Mouse (Mus musculus): Measurements from ENCODE around the gene Etnk2. TPM values are rescaled to one million over a fixed set of nuclear protein-coding genes. Genes with fewer than 3 reads are reported as not detected.
A peak's percentile ranks its signal among the peaks of the same experiment; 100 is the strongest.

Etnk2 gene
- polyA plus RNA-seq (2014; fragmentation: Nextera tagmentation; extraction: Ambion mirVana) = 3.3 and 3.4 TPM in 2 replicates

DNA sequence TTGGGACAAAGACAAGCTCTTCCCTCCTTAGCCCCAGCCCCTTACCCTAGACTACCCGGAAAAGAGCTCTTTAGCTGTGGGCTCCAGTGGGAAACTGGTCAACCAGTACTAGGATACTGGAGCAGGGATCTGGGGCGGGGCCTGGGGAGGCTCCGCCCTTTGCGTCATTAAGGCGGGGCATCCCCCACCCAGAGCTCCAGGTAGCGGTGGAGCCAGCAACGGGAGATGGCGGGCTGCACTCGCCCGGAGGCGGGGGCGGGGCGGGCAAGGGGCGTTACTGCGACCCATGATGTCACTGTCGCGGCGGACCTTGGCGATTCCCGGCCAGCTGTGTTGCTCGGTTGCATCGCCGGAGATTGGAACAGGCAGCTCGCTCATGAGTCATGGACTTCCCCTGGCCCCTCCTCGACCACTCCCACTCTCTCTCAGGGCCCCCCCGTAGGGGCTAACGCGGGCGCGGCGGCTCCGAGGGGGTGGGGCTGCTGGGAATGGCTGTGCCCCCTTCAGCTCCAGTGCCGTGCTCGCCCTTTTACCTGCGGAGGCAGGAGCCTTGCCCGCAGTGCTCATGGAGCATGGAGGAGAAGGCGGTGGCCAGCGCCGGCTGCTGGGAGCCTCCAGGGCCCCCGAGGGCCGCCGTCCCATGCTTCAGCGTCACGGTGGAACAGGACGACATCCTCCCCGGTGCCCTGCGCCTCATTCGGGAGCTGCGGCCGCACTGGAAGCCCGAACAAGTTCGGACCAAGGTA, at the start of gene Etnk2:
Gene Etnk2, plus strand, starts transcription at position 297 of the 746 bp plus-strand sequence.
- Histone ChIP-seq H3K4me1 (ENCODE audit: control insufficient read depth, insufficient read depth, low read length) (peaks cover 19% of the 10 kb centered on the region), H3K36me3 (ENCODE audit: control insufficient read depth, insufficient read depth, low read length) (no peaks in the 10 kb centered on the region), H3K9ac (ENCODE audit: low read depth, low read length) (peak within 1 kb of the TSS; percentile 65), H3K9me3 (ENCODE audit: control insufficient read depth, low read length) (no peaks in the 10 kb centered on the region), H3K4me2 (ENCODE audit: low read depth, low read length) (peak within 1 kb of the TSS; percentile 97), H3K27me3 (replicated peaks; ENCODE audit: control insufficient read depth, insufficient read depth, low read length) (peaks cover 20% of the 10 kb centered on the region; the same call in 1 of the 2 replicates), H3K4me3 (ENCODE audit: low read depth, low read length) (peak within 1 kb of the TSS; percentile 65), H3K27ac (replicated peaks; ENCODE audit: low read depth, low read length) (no peak within 1 kb of the TSS)
- peak; percentile 80 for ATAC-seq (ENCODE audit: low read depth)
- under 1% methylated on average over 38 of the region's 52 CpGs for WGBS
- peak; percentile 80 for DNase-seq (ENCODE audit: low spot score)

DNA sequence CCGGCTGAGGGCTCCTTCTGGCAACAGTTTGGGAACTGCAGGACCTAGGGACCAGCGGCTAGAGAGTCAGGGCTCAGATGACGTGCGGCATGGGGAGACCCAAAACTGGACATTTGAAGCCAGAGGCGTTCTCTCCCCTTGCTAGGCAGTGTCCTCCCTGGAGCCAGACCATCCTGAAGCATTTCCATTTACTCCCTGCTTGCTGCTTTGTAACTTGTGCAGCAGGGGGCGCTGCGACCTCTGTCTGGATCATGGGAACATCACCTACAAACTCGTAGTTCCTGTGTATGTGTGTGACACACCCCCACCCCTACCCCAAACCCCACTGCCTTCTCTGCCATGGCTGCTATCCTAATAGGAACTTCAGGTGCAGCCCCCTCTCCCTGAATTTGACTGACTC, 49.0 kb upstream of the Etnk2 start:
- DNase-seq (ENCODE audit: low spot score) = peak; percentile 51
- Histone ChIP-seq H3K9ac (ENCODE audit: low read depth, low read length) (no peak overlapping the region), H3K9me3 (ENCODE audit: control insufficient read depth, low read length) (0 out of 2 replicates have a peak, but pooled peaks cover 4% of the 10 kb centered on the region), H3K27me3 (replicated peaks; ENCODE audit: control insufficient read depth, insufficient read depth, low read length) (no peaks in the 10 kb centered on the region), H3K4me1 (ENCODE audit: control insufficient read depth, insufficient read depth, low read length) (no peaks in the 10 kb centered on the region), H3K27ac (replicated peaks; ENCODE audit: low read depth, low read length) (no peak overlapping the region), H3K4me2 (ENCODE audit: low read depth, low read length) (no peak overlapping the region), H3K36me3 (ENCODE audit: control insufficient read depth, insufficient read depth, low read length) (no peaks in the 10 kb centered on the region), H3K4me3 (ENCODE audit: low read depth, low read length) (no peak overlapping the region)
- ATAC-seq (ENCODE audit: low read depth) = no peak
- WGBS = 24% methylated on average over 7 of the region's 8 CpGs

DNA sequence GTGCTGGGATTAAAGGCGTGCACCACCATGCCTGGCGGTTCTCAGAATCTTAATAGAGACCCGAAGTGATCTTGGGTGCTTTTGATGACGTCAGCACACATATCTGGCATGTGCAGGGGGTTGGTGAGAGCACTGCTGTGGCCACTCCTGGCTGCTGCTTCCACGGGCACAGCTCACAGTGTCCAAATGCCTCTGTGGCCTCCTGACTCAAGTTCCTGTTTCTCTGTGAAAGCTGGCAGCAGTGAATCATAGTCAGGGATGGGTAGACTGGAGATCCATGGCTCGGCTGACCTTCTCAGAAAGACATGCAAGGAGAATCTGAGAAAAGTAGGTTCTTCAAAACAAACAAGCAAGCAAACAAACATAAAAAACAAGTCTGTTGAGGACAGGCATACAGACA, 47.6 kb upstream of the Etnk2 start:
- Histone ChIP-seq H3K36me3 (ENCODE audit: control insufficient read depth, insufficient read depth, low read length) (no peaks in the 10 kb centered on the region), H3K27me3 (replicated peaks; ENCODE audit: control insufficient read depth, insufficient read depth, low read length) (no peaks in the 10 kb centered on the region), H3K27ac (replicated peaks; ENCODE audit: low read depth, low read length) (no peak overlapping the region), H3K4me2 (ENCODE audit: low read depth, low read length) (no peak overlapping the region), H3K4me1 (ENCODE audit: control insufficient read depth, insufficient read depth, low read length) (no peaks in the 10 kb centered on the region), H3K9me3 (ENCODE audit: control insufficient read depth, low read length) (0 out of 2 replicates have a peak, but pooled peaks cover 4% of the 10 kb centered on the region), H3K9ac (ENCODE audit: low read depth, low read length) (no peak overlapping the region), H3K4me3 (ENCODE audit: low read depth, low read length) (no peak overlapping the region)
- ATAC-seq (ENCODE audit: low read depth) (no peak), DNase-seq (ENCODE audit: low spot score) (no peak)
- 83% methylated on average over 6 of the region's 6 CpGs for WGBS

DNA sequence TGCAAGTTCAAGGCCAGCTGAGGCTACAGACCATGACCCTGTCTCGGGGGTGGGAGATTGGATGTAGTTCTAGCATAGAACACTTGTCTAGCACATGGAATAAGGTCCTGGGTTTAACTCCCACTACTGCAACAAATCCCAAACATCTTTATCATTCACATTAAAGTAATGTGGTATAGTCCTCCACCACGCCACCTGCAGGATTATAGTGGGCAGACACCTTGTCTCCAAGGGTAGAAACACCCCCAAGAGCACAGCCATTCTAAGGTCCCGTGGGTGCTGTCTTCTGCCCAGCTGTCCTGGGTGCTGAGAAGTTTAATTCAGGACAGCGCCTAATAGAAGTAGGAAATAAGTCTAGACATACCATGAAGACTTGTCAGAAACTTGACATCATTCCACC, 46.8 kb upstream of the Etnk2 start:
- Histone ChIP-seq H3K9me3 (ENCODE audit: control insufficient read depth, low read length) (0 out of 2 replicates have a peak, but pooled peaks cover 4% of the 10 kb centered on the region), H3K4me3 (ENCODE audit: low read depth, low read length) (no peak overlapping the region), H3K4me1 (ENCODE audit: control insufficient read depth, insufficient read depth, low read length) (no peaks in the 10 kb centered on the region), H3K4me2 (ENCODE audit: low read depth, low read length) (no peak overlapping the region), H3K9ac (ENCODE audit: low read depth, low read length) (no peak overlapping the region), H3K27me3 (replicated peaks; ENCODE audit: control insufficient read depth, insufficient read depth, low read length) (no peaks in the 10 kb centered on the region), H3K36me3 (ENCODE audit: control insufficient read depth, insufficient read depth, low read length) (no peaks in the 10 kb centered on the region), H3K27ac (replicated peaks; ENCODE audit: low read depth, low read length) (no peak overlapping the region)
- DNase-seq (ENCODE audit: low spot score) (no peak), ATAC-seq (ENCODE audit: low read depth) (no peak)
- 83% methylated on average over 4 of the region's 4 CpGs for WGBS

DNA sequence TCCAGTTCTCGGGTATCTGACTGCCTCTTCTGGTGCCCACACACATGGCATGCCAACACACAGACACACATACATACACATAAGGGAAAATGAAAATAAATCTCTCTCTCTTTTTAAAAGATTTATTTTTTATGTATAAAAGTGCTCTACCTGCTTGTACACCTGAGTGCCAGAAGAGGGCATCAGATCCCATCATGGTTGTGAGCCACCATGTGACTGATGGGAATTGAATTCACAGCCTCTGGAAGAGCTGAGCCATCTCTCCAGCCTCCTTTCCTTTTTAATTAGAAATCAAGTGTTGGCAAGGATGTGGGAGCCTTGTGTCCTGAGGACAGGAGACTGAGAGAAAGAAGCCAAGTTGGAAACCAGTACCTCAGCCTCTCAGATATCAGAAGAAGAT, 46.2 kb upstream of the Etnk2 start:
- H3K4me2 ChIP-seq (ENCODE audit: low read depth, low read length) = no peak overlapping the region
- no peak overlapping the region for H3K27ac ChIP-seq (replicated peaks; ENCODE audit: low read depth, low read length)
- DNase-seq (ENCODE audit: low spot score) (no peak), ATAC-seq (ENCODE audit: low read depth) (no peak)
- 0 out of 2 replicates have a peak, but pooled peaks cover 4% of the 10 kb centered on the region for H3K9me3 ChIP-seq (ENCODE audit: control insufficient read depth, low read length)
- no peak overlapping the region for H3K9ac ChIP-seq (ENCODE audit: low read depth, low read length)
- no peaks in the 10 kb centered on the region for H3K36me3 ChIP-seq (ENCODE audit: control insufficient read depth, insufficient read depth, low read length)
- H3K27me3 ChIP-seq (replicated peaks; ENCODE audit: control insufficient read depth, insufficient read depth, low read length) = no peaks in the 10 kb centered on the region
- no peaks in the 10 kb centered on the region for H3K4me1 ChIP-seq (ENCODE audit: control insufficient read depth, insufficient read depth, low read length)
- WGBS = 71% methylated on average over 1 of the region's 1 CpGs
- H3K4me3 ChIP-seq (ENCODE audit: low read depth, low read length) = no peak overlapping the region

DNA sequence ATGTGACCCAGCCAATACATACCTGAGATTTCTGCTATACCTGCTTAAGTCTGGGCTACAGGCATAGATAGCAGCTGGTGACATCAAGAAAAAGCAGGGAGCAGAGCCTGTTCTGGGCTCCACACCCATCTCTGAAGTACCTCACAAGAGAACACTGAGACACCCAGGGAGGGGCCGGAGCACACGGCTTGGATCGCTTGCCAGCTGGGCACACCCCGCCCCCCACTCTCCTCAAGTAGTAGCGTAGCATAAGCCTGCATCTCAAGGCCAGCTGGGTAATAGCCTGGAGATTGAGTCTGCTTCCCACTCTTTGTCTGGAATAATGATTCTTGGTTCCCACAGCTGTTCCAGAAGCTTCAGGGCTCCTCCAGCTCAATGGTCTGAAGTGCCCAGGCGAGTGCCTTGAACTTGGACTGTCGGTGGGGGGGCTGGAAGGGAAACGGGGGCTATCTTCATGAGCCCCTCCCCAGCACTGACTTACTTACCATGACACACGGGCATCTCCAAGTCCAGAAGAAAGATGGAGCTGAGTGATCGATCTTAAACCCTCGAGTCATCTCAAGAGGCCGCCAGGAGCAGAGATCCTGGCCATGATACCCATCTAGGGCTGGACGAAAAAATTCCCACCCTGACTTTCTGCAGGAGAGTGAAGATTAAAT, 42.0 kb upstream of the Etnk2 start, which contains the start of gene Kiss1:
Gene Kiss1, plus strand, starts transcription at position 609 of the 659 bp plus-strand sequence.
- Histone ChIP-seq H3K36me3 (ENCODE audit: control insufficient read depth, insufficient read depth, low read length) (no peaks in the 10 kb centered on the region), H3K4me1 (ENCODE audit: control insufficient read depth, insufficient read depth, low read length) (no peaks in the 10 kb centered on the region), H3K27ac (replicated peaks; ENCODE audit: low read depth, low read length) (no peak within 1 kb of the TSS), H3K4me2 (ENCODE audit: low read depth, low read length) (no peak within 1 kb of the TSS), H3K9me3 (ENCODE audit: control insufficient read depth, low read length) (0 out of 2 replicates have a peak, but pooled peaks cover 4% of the 10 kb centered on the region), H3K27me3 (replicated peaks; ENCODE audit: control insufficient read depth, insufficient read depth, low read length) (no peaks in the 10 kb centered on the region), H3K9ac (ENCODE audit: low read depth, low read length) (no peak within 1 kb of the TSS), H3K4me3 (ENCODE audit: low read depth, low read length) (no peak within 1 kb of the TSS)
- ATAC-seq (ENCODE audit: low read depth) = 0 out of 2 replicates have a peak, but pooled peaks have one; percentile 18
- WGBS = 84% methylated on average over 13 of the region's 13 CpGs
- DNase-seq (ENCODE audit: low spot score) = no peak

DNA sequence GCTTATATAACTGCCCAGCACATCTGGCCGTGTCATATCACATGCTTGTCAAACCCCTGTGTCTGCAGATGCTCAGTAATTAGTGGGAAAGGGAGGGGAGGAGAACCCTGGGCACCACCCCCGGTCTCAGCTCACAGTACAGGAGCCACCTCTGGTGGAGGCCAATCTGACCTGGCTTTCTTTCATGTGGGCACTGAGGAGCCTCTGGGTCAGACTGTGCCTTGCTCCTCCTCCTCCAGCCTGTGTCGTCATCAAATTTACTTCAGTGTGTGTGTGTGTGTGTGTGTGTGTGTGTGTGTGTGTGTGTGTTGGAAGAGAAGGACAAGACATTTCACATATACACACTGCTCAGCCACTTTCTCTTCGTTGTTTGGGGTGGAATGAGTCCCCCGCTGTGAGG, 40.0 kb upstream of the Etnk2 start:
- no peak overlapping the region for H3K27ac ChIP-seq (replicated peaks; ENCODE audit: low read depth, low read length)
- no peaks in the 10 kb centered on the region for H3K9me3 ChIP-seq (ENCODE audit: control insufficient read depth, low read length)
- H3K27me3 ChIP-seq (replicated peaks; ENCODE audit: control insufficient read depth, insufficient read depth, low read length) = peaks cover 4% of the 10 kb centered on the region
- peak; percentile 42 for DNase-seq (ENCODE audit: low spot score)
- WGBS = 31% methylated on average over 5 of the region's 5 CpGs
- H3K4me3 ChIP-seq (ENCODE audit: low read depth, low read length) = no peak overlapping the region
- H3K9ac ChIP-seq (ENCODE audit: low read depth, low read length) = no peak overlapping the region
- H3K4me1 ChIP-seq (ENCODE audit: control insufficient read depth, insufficient read depth, low read length) = no peaks in the 10 kb centered on the region
- ATAC-seq (ENCODE audit: low read depth) = peak; percentile 22; the same call in 1 of the 2 replicates
- H3K36me3 ChIP-seq (ENCODE audit: control insufficient read depth, insufficient read depth, low read length) = no peaks in the 10 kb centered on the region
- no peak overlapping the region for H3K4me2 ChIP-seq (ENCODE audit: low read depth, low read length)

DNA sequence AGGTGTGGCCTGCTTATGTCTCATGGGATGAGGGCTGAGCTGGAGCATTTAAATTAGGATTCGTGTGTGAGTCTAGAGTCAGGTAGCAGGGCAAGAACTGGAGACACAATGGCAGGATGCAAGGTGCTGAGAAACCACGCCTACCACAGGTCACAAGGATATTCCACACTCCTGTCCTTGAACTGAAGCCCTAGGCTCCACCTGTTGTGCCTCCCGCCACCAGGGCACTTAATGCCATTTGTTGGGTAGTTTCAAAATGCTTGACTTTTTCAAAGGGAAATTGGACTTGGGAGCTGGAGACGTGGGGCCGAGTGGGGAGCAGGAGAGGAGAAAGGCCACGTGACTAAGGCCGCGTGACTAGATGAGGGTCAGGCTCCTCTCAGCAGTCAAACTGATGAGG, 37.4 kb upstream of the Etnk2 start:
- no peak for DNase-seq (ENCODE audit: low spot score)
- Histone ChIP-seq H3K27ac (replicated peaks; ENCODE audit: low read depth, low read length) (no peak overlapping the region), H3K4me1 (ENCODE audit: control insufficient read depth, insufficient read depth, low read length) (peaks cover 2% of the 10 kb centered on the region; the same call in 1 of the 2 replicates), H3K36me3 (ENCODE audit: control insufficient read depth, insufficient read depth, low read length) (no peaks in the 10 kb centered on the region), H3K9ac (ENCODE audit: low read depth, low read length) (no peak overlapping the region), H3K27me3 (replicated peaks; ENCODE audit: control insufficient read depth, insufficient read depth, low read length) (peaks cover 28% of the 10 kb centered on the region), H3K4me2 (ENCODE audit: low read depth, low read length) (no peak overlapping the region), H3K4me3 (ENCODE audit: low read depth, low read length) (no peak overlapping the region), H3K9me3 (ENCODE audit: control insufficient read depth, low read length) (no peaks in the 10 kb centered on the region)
- 81% methylated on average over 8 of the region's 8 CpGs for WGBS
- no peak for ATAC-seq (ENCODE audit: low read depth)

Measured in embryonic facial prominence, embryonic 14.5 days (tissue).